Mouse (Mus musculus): ENCODE measurements around the gene Egf.

DNA sequence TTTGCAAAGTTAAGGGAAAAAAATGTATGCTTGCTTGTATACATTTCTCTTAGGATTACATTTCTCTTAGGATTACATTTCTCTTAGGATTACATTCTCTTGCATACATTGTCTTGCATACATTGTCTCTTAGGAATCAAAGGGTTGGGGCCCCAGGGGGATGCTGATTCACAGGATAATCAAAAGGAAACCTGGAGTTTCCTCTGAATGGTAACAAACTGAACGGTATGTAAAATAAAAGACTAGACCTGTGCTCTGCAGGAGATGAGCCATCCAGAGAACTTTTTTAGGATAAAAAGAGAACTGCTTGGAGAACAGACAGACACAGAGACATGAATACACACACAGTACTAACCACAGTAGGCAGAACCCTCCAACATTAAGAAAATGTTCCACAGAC lies 104.2 kb downstream of the Egf start:
- no peak for TF ChIP-seq MAX (IDR thresholded peaks at IDR 0.05)
- TF ChIP-seq CTCF (IDR thresholded peaks at IDR 0.05; ENCODE audit: control insufficient read depth, insufficient read depth, insufficient read length) = no peak
